Mouse (Mus musculus) C2C12 (cell line): Measurements from ENCODE around the gene Tyk2. TPM values are rescaled to one million over a fixed set of nuclear protein-coding genes. Genes with fewer than 3 reads are reported as not detected.

Source experiments
- H3K27me3 ChIP-seq: one replicate; pipeline ENCODE4 v1.6.1; 2011; ENCODE audit not compliant: control insufficient read depth, insufficient read depth, insufficient read length
- H3K36me3 ChIP-seq: one replicate; pipeline ENCODE4 v1.6.1; 2011; ENCODE audit not compliant: control insufficient read depth, insufficient read depth
- H3K4me3 ChIP-seq: one replicate; pipeline ENCODE4 v1.5.1; 2011; ENCODE audit warnings: mild to moderate bottlenecking, control low read depth; ENCODE audit not compliant: poor library complexity, insufficient read depth, severe bottlenecking
- H3K79me2 ChIP-seq: one replicate; pipeline ENCODE4 v1.6.1; 2011; ENCODE audit not compliant: control insufficient read depth, insufficient read depth
- H3K79me3 ChIP-seq: one replicate; pipeline ENCODE4 v1.6.1; 2011; ENCODE audit warnings: low read depth, control low read depth
- H3ac ChIP-seq: one replicate; pipeline ENCODE3; 2011; ENCODE audit warnings: low read depth; ENCODE audit not compliant: control insufficient read depth, insufficient read length
- CEBPB ChIP-seq: IDR thresholded peaks from one replicate; pipeline ENCODE4 v1.6.1; 2011; ENCODE audit warnings: low read depth, mild to moderate bottlenecking, control low read depth, moderate library complexity
- CTCF ChIP-seq: IDR thresholded peaks from one replicate; pipeline ENCODE4 v1.5.1; 2011; ENCODE audit not compliant: control insufficient read depth, insufficient read depth, insufficient read length
- FOSL1 ChIP-seq: IDR thresholded peaks from one replicate; pipeline ENCODE4 v1.8.0; 2011; ENCODE audit warnings: mild to moderate bottlenecking, low read length; ENCODE audit not compliant: poor library complexity, insufficient read depth, severe bottlenecking
- MAX ChIP-seq: IDR thresholded peaks from one replicate; pipeline ENCODE4 v1.6.1; 2011; ENCODE audit warnings: mild to moderate bottlenecking, control low read depth
- MYOD1 ChIP-seq: IDR thresholded peaks from one replicate; pipeline ENCODE4 v1.6.1; 2011; ENCODE audit warnings: low read depth; ENCODE audit not compliant: control insufficient read depth, insufficient read length
- MYOG ChIP-seq: IDR thresholded peaks from one replicate; pipeline ENCODE4 v1.6.1; 2011; ENCODE audit not compliant: control insufficient read depth, insufficient read length; ENCODE audit errors: extremely low read depth
- USF1 ChIP-seq: IDR thresholded peaks from one replicate; pipeline ENCODE4 v1.6.1; 2011; ENCODE audit warnings: low read depth, mild to moderate bottlenecking, control low read depth, moderate library complexity
- polyA plus RNA-seq: library from polyadenylated mRNA; unstranded; fragments of >200 nt; fragmentation: generic; extraction: Trizol; gene quantifications from one replicate; pipeline ENCODE4 v1.2.1, GENCODE M21; 2012; ENCODE audit warnings: missing spikeins

Gene Tyk2
- polyA plus RNA-seq, 1 experiment, result 8.7 TPM

DNA sequence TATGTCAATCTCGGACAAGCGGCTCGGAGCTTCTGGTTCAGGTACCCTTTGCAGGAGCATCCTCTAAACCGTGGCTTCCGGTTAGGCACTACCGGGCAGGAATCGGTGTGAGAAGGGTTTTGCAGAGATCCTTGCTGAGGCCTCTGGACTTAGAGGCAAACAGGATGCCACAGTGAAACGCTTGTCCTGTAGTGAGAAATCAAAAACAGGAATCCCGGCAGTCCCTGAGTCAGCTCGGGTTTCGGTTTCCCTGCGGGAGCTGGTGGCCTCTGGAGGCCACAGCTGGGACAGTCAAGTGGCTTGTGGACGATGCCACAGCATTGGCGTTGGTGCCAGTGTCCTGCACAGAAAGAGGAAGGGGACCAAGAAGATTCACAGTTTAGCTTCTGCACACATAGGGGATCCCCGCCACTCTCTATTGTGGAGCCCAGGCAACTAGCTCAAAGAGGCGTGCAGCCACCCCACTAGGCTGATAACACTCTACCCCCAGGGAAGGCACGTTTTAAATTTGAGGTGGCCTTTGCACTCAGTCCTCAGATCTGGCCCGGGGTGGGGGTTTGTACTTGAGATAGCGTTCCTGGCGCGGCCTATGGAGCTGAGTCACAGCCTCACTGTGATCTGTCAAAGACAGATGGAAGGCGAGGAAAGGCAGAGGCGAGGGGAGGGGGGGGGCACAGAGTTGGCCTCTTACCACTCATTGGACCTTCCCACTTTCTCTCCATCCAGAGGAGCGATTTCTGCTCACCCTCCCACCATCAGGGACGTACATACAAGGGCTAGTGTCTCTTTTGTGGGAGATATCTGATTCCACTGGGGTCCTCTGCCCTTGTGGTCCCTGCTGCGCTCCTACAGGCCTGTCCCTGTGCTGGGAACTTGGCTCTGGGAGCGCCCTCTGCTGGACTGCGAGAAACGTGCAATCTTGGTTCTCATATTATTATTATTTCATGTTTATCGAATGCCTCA is 37.4 kb upstream of the Tyk2 start:
- H3K27me3 ChIP-seq, result no peaks in the 10 kb centered on the region
- H3K79me3 ChIP-seq, result peaks cover 7% of the 10 kb centered on the region
- H3K36me3 ChIP-seq, result no peaks in the 10 kb centered on the region
- peak overlapping the region; percentile 29 for H3K4me3 ChIP-seq
- TF ChIP-seq CEBPB (no peak), CTCF (peak; percentile 49)
- peaks cover 19% of the 10 kb centered on the region for H3K79me2 ChIP-seq
- peak overlapping the region; percentile 29 for H3ac ChIP-seq

DNA sequence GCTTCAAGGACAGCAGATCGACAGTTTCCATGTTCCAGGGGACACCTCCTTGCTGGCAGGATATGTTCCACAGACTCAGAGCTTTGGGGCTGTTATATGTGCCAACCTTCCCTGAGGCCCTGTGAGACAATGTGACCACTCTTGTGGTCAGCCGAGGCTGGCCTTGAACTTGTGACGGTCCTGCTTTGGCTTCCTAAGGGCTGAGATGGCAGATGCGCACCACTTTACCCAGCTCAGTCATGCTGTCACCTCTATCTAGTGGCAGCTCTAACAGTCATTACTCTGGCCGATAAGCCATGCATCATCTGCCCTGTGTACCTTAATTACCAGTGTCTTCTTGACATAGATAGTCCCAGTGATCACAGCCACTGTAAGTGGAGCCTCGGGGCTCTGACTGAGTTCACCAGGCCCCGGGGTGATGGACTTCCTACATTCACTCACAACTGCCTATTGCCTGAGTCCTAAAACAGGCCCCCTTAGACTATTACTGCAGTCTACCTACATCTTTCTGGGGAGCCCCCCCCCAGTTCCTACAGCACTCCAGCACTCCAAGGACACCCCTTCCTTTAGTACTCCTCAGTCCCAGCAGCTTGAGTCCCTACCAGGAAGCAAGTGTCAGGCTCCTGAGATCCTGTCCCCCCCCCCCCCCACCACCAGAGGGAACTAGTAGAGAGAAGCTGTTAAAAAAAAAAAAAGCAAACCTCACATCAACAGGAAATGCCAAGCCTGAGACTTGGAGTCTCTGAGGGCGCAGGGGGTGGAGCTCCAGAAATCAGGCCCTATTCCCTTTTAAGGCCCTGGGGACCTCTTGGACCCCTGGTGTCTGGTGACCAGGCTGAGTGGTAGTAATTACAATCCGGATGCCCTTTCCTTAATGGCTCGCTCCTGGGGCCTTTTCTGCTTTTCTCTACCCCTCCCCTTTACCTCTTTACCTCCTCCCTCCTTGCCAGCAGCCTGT is 36.4 kb upstream of the Tyk2 start:
- Histone ChIP-seq H3K27me3 (no peaks in the 10 kb centered on the region), H3K4me3 (peak overlapping the region; percentile 29), H3K36me3 (no peaks in the 10 kb centered on the region), H3K79me3 (peaks cover 7% of the 10 kb centered on the region), H3ac (peak overlapping the region; percentile 29), H3K79me2 (peaks cover 19% of the 10 kb centered on the region)
- TF ChIP-seq CTCF, result no peak
- no peak for TF ChIP-seq CEBPB
- no peak for TF ChIP-seq USF1
- TF ChIP-seq MYOD1, result no peak
- TF ChIP-seq MYOG, result no peak
- TF ChIP-seq FOSL1, result no peak
- TF ChIP-seq MAX, result no peak

DNA sequence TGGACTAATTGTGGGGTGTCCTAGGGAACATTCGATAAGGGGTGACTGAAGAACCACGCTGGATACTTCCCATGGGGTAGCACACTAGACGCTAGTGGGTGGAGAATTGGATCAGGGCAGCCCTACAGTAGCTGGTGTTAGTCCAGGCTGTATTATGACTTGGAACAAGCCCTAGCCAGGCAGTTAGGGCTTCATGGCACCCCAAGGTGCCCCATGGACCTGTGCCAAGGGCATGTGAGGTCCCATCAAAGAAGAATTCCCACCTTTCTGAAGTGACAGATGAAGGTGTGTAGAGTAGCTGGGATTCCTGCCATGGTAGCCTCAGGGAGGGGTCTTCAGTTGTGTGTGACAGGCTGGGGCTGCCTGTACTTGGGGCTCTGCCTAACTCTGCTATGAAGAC is 35.5 kb upstream of the Tyk2 start:
- peak overlapping the region; percentile 42 for H3K4me3 ChIP-seq
- TF ChIP-seq USF1 (no peak), CEBPB (no peak), CTCF (no peak)
- no peaks in the 10 kb centered on the region for H3K36me3 ChIP-seq
- peaks cover 7% of the 10 kb centered on the region for H3K79me3 ChIP-seq
- peaks cover 19% of the 10 kb centered on the region for H3K79me2 ChIP-seq
- peak overlapping the region; percentile 32 for H3ac ChIP-seq
- H3K27me3 ChIP-seq, result no peaks in the 10 kb centered on the region

DNA sequence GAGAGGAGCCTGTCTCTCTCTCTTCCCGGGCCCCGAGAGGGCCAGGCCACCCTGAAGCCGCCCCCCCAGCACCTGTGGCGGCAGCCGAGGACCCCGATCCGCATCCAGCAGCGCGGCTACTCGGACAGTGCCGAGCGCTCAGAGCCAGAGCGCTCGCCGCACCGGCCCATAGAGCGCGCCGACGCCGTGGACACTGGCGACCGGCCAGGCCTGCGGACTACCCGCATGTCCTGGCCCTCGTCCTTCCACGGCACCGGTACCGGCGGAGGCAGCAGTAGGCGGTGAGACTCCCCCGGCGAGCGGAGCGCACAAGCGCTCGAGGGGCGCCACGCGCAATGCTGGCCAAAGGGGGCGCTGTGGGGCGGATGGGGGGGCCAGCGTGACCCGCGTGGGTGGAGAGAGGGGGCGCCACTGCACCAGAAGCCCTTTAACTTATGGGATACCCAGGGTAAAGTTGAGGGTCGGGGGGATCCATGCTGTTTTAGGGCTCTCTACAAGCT is 35.0 kb upstream of the Tyk2 start:
- Histone ChIP-seq H3K79me2 (peaks cover 19% of the 10 kb centered on the region), H3ac (peak overlapping the region; percentile 89), H3K36me3 (no peaks in the 10 kb centered on the region), H3K4me3 (peak overlapping the region; percentile 42), H3K27me3 (no peaks in the 10 kb centered on the region), H3K79me3 (peaks cover 7% of the 10 kb centered on the region)
- TF ChIP-seq CTCF (peak; percentile 97), USF1 (no peak)

DNA sequence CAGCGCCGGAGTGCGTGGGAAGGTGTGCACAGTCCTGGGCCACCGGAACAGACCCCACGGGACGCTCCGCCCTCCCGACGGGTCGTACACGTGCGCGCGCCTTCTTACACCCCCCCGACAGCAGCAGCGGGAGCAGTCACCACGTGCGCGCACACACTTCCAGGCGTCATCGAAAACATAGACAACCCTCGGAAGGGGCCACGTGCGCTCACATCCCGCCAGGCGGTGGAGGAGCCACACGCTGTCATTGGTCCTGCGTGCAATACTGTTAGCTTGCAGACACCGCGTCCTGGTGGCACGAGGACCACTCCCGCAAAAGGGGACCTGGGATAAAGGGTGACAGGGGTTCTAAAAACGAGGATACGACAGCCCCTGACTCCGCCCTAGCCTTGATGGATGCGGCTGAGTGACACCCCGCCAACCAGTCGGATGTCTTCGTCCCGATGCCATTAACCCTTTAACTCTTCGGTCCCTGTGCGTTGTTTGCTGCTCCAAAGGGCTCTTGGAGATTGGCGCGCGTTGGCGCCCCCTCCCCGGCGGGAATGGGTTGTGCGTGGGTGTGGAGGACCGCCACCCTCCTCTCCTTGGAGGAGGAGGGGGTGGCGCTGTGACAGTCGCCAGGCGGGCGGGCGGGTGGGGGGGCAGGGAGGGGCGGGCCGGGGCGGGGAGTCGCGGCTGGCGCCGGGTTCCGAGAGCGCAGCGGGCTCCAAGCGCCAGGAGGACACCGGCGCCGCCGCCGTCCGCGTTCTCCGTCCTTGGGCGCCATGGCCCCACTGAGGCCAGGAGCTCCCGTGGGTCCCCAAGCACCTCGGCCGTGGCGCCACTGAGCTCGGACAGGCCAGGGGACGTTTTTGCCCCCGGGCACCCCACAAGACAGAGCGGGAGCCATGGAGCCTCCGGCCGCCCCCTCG is 34.3 kb upstream of the Tyk2 start, which contains the start of gene Pde4a:
Pde4a (plus strand) TSS at position 674 of the 911 bp plus-strand sequence.
- TF ChIP-seq CTCF (no peak), USF1 (no peak), MAX (peak; percentile 95), MYOG (no peak), MYOD1 (no peak), CEBPB (no peak)
- H3K27me3 ChIP-seq, result no peaks in the 10 kb centered on the region
- H3K4me3 ChIP-seq, result peak within 1 kb of the TSS; percentile 42

More for the DNA sequence above, 34.3 kb upstream of the Tyk2 start, which contains the start of gene Pde4a:
- H3ac ChIP-seq, result peak within 1 kb of the TSS; percentile 89
- no peaks in the 10 kb centered on the region for H3K36me3 ChIP-seq
- peaks cover 15% of the 10 kb centered on the region for H3K79me2 ChIP-seq
- H3K79me3 ChIP-seq, result peaks cover 6% of the 10 kb centered on the region
